Mouse (Mus musculus): Measurements from ENCODE around the gene Fchsd2.

Fchsd2 gene

GRCm38 (mm10) chr7:101074170-101074767, 18.4 kb upstream of the Fchsd2 start:
- DNase-seq, result no peak

GRCm38 (mm10) chr7:101083562-101084166, 9.0 kb upstream of the Fchsd2 start:
- DNase-seq, result no peak

- no peak for DNase-seq
These were observed 7.7 kb upstream of the Fchsd2 start for GRCm38 (mm10) chr7:101084816-101085456.

GRCm38 (mm10) chr7:101085779-101086178, 6.9 kb upstream of the Fchsd2 start:
- DNase-seq, result no peak

- DNase-seq, result no peak
These were observed 4.0 kb upstream of the Fchsd2 start for GRCm38 (mm10) chr7:101088687-101089086.

GRCm38 (mm10) chr7:101089242-101089641, 3.4 kb upstream of the Fchsd2 start:
- DNase-seq, result no peak

GRCm38 (mm10) chr7:101093231-101093630, 568 bp downstream of the Fchsd2 start:
- DNase-seq, result no peak

- no peak for DNase-seq
These were observed 2.1 kb downstream of the Fchsd2 start for GRCm38 (mm10) chr7:101094746-101095145.

- DNase-seq, result no peak
These were observed 2.9 kb downstream of the Fchsd2 start for GRCm38 (mm10) chr7:101095560-101095959.

GRCm38 (mm10) chr7:101096576-101096975, 3.9 kb downstream of the Fchsd2 start:
- DNase-seq, result no peak

GRCm38 (mm10) chr7:101097084-101097483, 4.4 kb downstream of the Fchsd2 start:
- DNase-seq, result no peak

- DNase-seq, result no peak
These were observed 7.3 kb downstream of the Fchsd2 start for GRCm38 (mm10) chr7:101099981-101100380.

GRCm38 (mm10) chr7:101101156-101101691, 8.6 kb downstream of the Fchsd2 start:
- no peak for DNase-seq

GRCm38 (mm10) chr7:101106666-101107065, 14.0 kb downstream of the Fchsd2 start:
- DNase-seq, result no peak

- peak; percentile 14 for DNase-seq
These were observed 14.6 kb downstream of the Fchsd2 start for GRCm38 (mm10) chr7:101107073-101107810.

GRCm38 (mm10) chr7:101107968-101108652, 15.4 kb downstream of the Fchsd2 start:
- DNase-seq, result peak; percentile 98

GRCm38 (mm10) chr7:101108653-101109005, 16.0 kb downstream of the Fchsd2 start:
- no peak for DNase-seq

GRCm38 (mm10) chr7:101109006-101109855, 16.6 kb downstream of the Fchsd2 start:
- peak; percentile 61 for DNase-seq

GRCm38 (mm10) chr7:101109856-101110350, 17.2 kb downstream of the Fchsd2 start:
- peak; percentile 41 for DNase-seq

- DNase-seq, result no peak
These were observed 20.7 kb downstream of the Fchsd2 start for GRCm38 (mm10) chr7:101113410-101113809.

- DNase-seq, result no peak
These were observed 21.7 kb downstream of the Fchsd2 start for GRCm38 (mm10) chr7:101114328-101114727.

- DNase-seq, result no peak
These were observed 26.7 kb downstream of the Fchsd2 start for GRCm38 (mm10) chr7:101119391-101119790.
